In the genomic region with DNA sequence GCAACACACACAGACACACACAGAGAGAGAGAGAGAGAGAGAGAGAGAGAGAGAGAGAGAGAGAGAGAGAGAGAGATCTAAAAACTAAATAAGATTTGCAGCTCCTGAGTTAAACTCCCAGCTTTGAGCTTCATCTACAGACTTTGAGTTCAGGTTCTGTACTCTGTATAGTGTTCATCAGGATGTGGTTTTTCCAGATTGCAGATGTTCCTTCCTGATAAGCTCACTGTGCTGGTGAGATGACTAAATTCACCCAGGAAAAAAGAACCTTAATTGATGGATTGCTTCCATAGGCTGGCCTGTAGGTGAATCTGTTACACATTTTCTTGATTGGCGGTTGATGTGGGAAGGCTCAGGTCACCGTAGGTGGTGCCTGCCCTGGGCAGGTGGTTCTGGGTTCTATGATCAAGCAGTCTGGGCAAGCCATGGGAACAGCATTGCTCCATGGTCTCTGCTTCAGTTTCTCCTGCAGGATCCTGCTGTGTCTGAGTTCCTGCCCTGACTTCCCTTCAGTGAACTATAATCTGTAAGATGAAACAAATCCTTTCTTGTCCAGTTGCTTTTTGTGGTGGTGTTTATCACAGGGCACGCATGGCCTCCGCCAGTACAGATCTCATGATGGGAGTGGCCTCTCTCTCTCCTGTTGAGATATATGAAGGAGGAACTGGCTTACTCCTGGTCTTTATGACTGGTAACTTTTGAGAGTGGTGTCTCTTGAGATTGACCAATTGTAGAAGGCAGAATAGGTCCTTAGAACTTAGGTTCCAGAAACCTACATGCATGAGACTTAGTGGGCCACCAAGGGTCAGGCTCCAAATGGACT, we compare ENCODE assay signal across 11 mouse cellular contexts.
"Had no signal": no experiment of that assay in that cellular context is flagged by ENCODE, and none has a peak within 500 bp of the region (broad histone marks: within the 10 kb centered on the region; RNA-seq: fewer than 3 reads in every experiment).

No protein-coding gene starts in this region.

- H3K27ac ChIP-seq: kidney, embryonic 15.5 days; limb, embryonic 13.5 days; liver, embryonic 13.5 days; midbrain, embryonic 13.5 days; stomach, embryonic 15.5 days had no signal

- H3K9ac ChIP-seq: kidney, embryonic 15.5 days; limb, embryonic 13.5 days; liver, embryonic 13.5 days; midbrain, embryonic 13.5 days; stomach, embryonic 15.5 days had no signal

- H3K9me3 ChIP-seq: kidney, embryonic 15.5 days; liver, embryonic 13.5 days; stomach, embryonic 15.5 days had no signal

- H3K36me3 ChIP-seq: kidney, embryonic 15.5 days; limb, embryonic 13.5 days; liver, embryonic 13.5 days; midbrain, embryonic 13.5 days; stomach, embryonic 15.5 days had no signal

- H3K27me3 ChIP-seq: kidney, embryonic 15.5 days; limb, embryonic 13.5 days; liver, embryonic 13.5 days; midbrain, embryonic 13.5 days; stomach, embryonic 15.5 days had no signal

- DNase-seq: kidney, postnatal 14 days; left cerebral cortex, postnatal 4 days; liver, embryonic 13.5 days; lung, adult 18-20 months; right cerebral cortex, postnatal 14 days; thymus, adult 2 months; thymus, postnatal 36 days had no signal

- H3K4me2 ChIP-seq: kidney, embryonic 15.5 days; limb, embryonic 13.5 days; liver, embryonic 13.5 days; midbrain, embryonic 13.5 days; stomach, embryonic 15.5 days had no signal

- ATAC-seq: midbrain, embryonic 13.5 days had no signal

- H3K4me1 ChIP-seq: kidney, embryonic 15.5 days; limb, embryonic 13.5 days; midbrain, embryonic 13.5 days; stomach, embryonic 15.5 days had no signal

- H3K4me3 ChIP-seq: kidney, embryonic 15.5 days; limb, embryonic 13.5 days; liver, embryonic 13.5 days; midbrain, embryonic 13.5 days; stomach, embryonic 15.5 days had no signal
